In genomic region chr4:129113083-129113988, GRCm38 (mm10) we compare ENCODE assay signal across 8 mouse cellular contexts. TPM values are rescaled to one million over a fixed set of nuclear protein-coding genes. Genes with fewer than 3 reads are reported as not detected.
DNase-seq lines count a peak whose midpoint lies in the region; ATAC-seq and TF ChIP-seq lines count a peak whose summit lies in the region.

No protein-coding gene starts in this region.

- 31% methylated on average over 28 of the region's 28 CpGs for WGBS in bone marrow, adult 2 months
- 32% methylated on average over 28 of the region's 28 CpGs for WGBS in embryonic facial prominence, embryonic 15.5 days
- 26% methylated on average over 28 of the region's 28 CpGs for WGBS in hindbrain, embryonic 14.5 days

- no peaks in the 10 kb centered on the region for H3K9me3 ChIP-seq in embryonic facial prominence, embryonic 15.5 days (replicated peaks)
- no peaks in the 10 kb centered on the region for H3K9me3 ChIP-seq in hindbrain, embryonic 14.5 days (ENCODE audit: control insufficient read depth, low read length)

- no peak for TF ChIP-seq POLR2A in bone marrow, adult 2 months (IDR thresholded peaks at IDR 0.05; ENCODE audit: borderline replicate concordance, control insufficient read depth, low read depth, low read length)

- no peak overlapping the region for H3K27ac ChIP-seq in bone marrow, adult 2 months (ENCODE audit: control insufficient read depth, insufficient read depth, low read depth, low read length, poor library complexity)
- H3K27ac ChIP-seq in embryonic facial prominence, embryonic 15.5 days (replicated peaks), result no peak overlapping the region
- 0 out of 2 replicates have a peak overlapping the region, but pooled peaks have one; percentile 26 for H3K27ac ChIP-seq in hindbrain, embryonic 14.5 days

- no peaks in the 10 kb centered on the region for H3K4me1 ChIP-seq in bone marrow, adult 2 months (ENCODE audit: control insufficient read depth, insufficient read depth, low read length)
- peaks cover 18% of the 10 kb centered on the region; the same call in 1 of the 2 replicates for H3K4me1 ChIP-seq in embryonic facial prominence, embryonic 15.5 days
- H3K4me1 ChIP-seq in hindbrain, embryonic 14.5 days (replicated peaks; ENCODE audit: control insufficient read depth, insufficient read depth, low read length), result peaks cover 16% of the 10 kb centered on the region

- DNase-seq in ES-CJ7 (ENCODE audit: low read depth, low spot score) (peak; percentile 98), adipocyte (ENCODE audit: low spot score) (no peak)
- peak; percentile 80 for DNase-seq in hindbrain, embryonic 14.5 days (ENCODE audit: low spot score)
- DNase-seq in layer of hippocampus, postnatal 14 days (ENCODE audit: low spot score in 2 of 2), result peak; percentile 90 to 93
- DNase-seq in lung, postnatal 10 days, result peak; percentile 75
- peak; percentile 96 for DNase-seq in retina, postnatal 1 day

- peak; percentile 88 for TF ChIP-seq CTCF in bone marrow, adult 2 months (IDR thresholded peaks at IDR 0.05; ENCODE audit: control insufficient read depth, insufficient read depth, low read length)

- no peaks in the 10 kb centered on the region for H3K36me3 ChIP-seq in embryonic facial prominence, embryonic 15.5 days
- no peaks in the 10 kb centered on the region for H3K36me3 ChIP-seq in hindbrain, embryonic 14.5 days (replicated peaks; ENCODE audit: control insufficient read depth, insufficient read depth)

- H3K4me2 ChIP-seq in embryonic facial prominence, embryonic 15.5 days (replicated peaks), result no peak overlapping the region
- no peak overlapping the region for H3K4me2 ChIP-seq in hindbrain, embryonic 14.5 days (replicated peaks)

- H3K4me3 ChIP-seq in bone marrow, adult 2 months (replicated peaks; ENCODE audit: control insufficient read depth, low read depth, low read length), result no peak overlapping the region
- H3K4me3 ChIP-seq in embryonic facial prominence, embryonic 15.5 days (replicated peaks), result no peak overlapping the region
- no peak overlapping the region for H3K4me3 ChIP-seq in hindbrain, embryonic 14.5 days (replicated peaks; ENCODE audit: low read length)

- 0 out of 2 replicates have a peak, but pooled peaks cover 4% of the 10 kb centered on the region for H3K27me3 ChIP-seq in embryonic facial prominence, embryonic 15.5 days
- H3K27me3 ChIP-seq in hindbrain, embryonic 14.5 days (ENCODE audit: control insufficient read depth, insufficient read depth, low read length), result no peaks in the 10 kb centered on the region

- H3K9ac ChIP-seq in embryonic facial prominence, embryonic 15.5 days, result no peak overlapping the region
- H3K9ac ChIP-seq in hindbrain, embryonic 14.5 days, result no peak overlapping the region

- ATAC-seq in embryonic facial prominence, embryonic 15.5 days (ENCODE audit: insufficient number of reproducible peaks, low FRiP score, low TSS enrichment, low read depth), result peak; percentile 76
- ATAC-seq in hindbrain, embryonic 14.5 days (ENCODE audit: low FRiP score), result peak; percentile 81

RNA-seq across cellular contexts. Expression of gene Tmem54, which starts 8.0 kb away (rescaled TPM):
- polyA plus RNA-seq in bone marrow, adult 2 months (2011; ENCODE audit: insufficient read depth, insufficient read length, low replicate concordance, missing spikeins), result 1.8 TPM in 1 of 2 replicates, not detected in the other
- 26.6 and 26.9 TPM in 2 replicates for polyA plus RNA-seq in embryonic facial prominence, embryonic 15.5 days (2015; fragmentation: Nextera tagmentation; extraction: Ambion mirVana)
- polyA plus RNA-seq in hindbrain, embryonic 14.5 days (2014; fragmentation: Nextera tagmentation; extraction: Ambion mirVana), result 0.33 TPM in 1 of 2 replicates, not detected in the other
- total RNA-seq in layer of hippocampus, postnatal 14 days (2021), result not detected

RNA-seq across cellular contexts. Expression of gene Hpca, which starts 8.5 kb away (rescaled TPM):
- not detected in 2 replicates for polyA plus RNA-seq in bone marrow, adult 2 months (2011; ENCODE audit: insufficient read depth, insufficient read length, low replicate concordance, missing spikeins)
- polyA plus RNA-seq in embryonic facial prominence, embryonic 15.5 days (2015; fragmentation: Nextera tagmentation; extraction: Ambion mirVana), result 1.8 and 2.2 TPM in 2 replicates
- polyA plus RNA-seq in hindbrain, embryonic 14.5 days (2014; fragmentation: Nextera tagmentation; extraction: Ambion mirVana), result 56.2 and 68.7 TPM in 2 replicates
- total RNA-seq in layer of hippocampus, postnatal 14 days (2021), result 1,000 to 10,000 TPM; 1,833 to 1,912 TPM

RNA-seq across cellular contexts. Expression of gene Fndc5, which starts 23.5 kb away (rescaled TPM):
- 2.7 TPM in 1 of 2 replicates, not detected in the other for polyA plus RNA-seq in bone marrow, adult 2 months (2011; ENCODE audit: insufficient read depth, insufficient read length, low replicate concordance, missing spikeins)
- polyA plus RNA-seq in embryonic facial prominence, embryonic 15.5 days (2015; fragmentation: Nextera tagmentation; extraction: Ambion mirVana), result 19.7 and 26.3 TPM in 2 replicates
- polyA plus RNA-seq in hindbrain, embryonic 14.5 days (2014; fragmentation: Nextera tagmentation; extraction: Ambion mirVana), result 14.5 and 15.4 TPM in 2 replicates
- 10 to 100 TPM; 70.9 to 75.6 TPM for total RNA-seq in layer of hippocampus, postnatal 14 days (2021)

RNA-seq across cellular contexts. Expression of gene Rnf19b, which starts 55.3 kb away (rescaled TPM):
- 23.9 and 47.7 TPM in 2 replicates for polyA plus RNA-seq in bone marrow, adult 2 months (2011; ENCODE audit: insufficient read depth, insufficient read length, low replicate concordance, missing spikeins)
- 10.7 and 11.0 TPM in 2 replicates for polyA plus RNA-seq in embryonic facial prominence, embryonic 15.5 days (2015; fragmentation: Nextera tagmentation; extraction: Ambion mirVana)
- 35.5 and 41.1 TPM in 2 replicates for polyA plus RNA-seq in hindbrain, embryonic 14.5 days (2014; fragmentation: Nextera tagmentation; extraction: Ambion mirVana)
- total RNA-seq in layer of hippocampus, postnatal 14 days (2021), result 10 to 100 TPM; 51.9 to 54.0 TPM

Comparison
In these comparisons a context has a peak if more than half of its experiments do, and no peak if none do; other contexts are left out.
1. RNA of gene Hpca, which starts 8.5 kb away (polyA plus RNA-seq): 56.2 to 68.7 TPM in hindbrain, embryonic 14.5 days; 1.8 to 2.2 TPM in embryonic facial prominence, embryonic 15.5 days and not detected in bone marrow, adult 2 months; every median in the first group is over 10 times any median in the second.